Mouse (Mus musculus): Measurements from ENCODE around the gene Lypd5.

Gene Lypd5

DNA sequence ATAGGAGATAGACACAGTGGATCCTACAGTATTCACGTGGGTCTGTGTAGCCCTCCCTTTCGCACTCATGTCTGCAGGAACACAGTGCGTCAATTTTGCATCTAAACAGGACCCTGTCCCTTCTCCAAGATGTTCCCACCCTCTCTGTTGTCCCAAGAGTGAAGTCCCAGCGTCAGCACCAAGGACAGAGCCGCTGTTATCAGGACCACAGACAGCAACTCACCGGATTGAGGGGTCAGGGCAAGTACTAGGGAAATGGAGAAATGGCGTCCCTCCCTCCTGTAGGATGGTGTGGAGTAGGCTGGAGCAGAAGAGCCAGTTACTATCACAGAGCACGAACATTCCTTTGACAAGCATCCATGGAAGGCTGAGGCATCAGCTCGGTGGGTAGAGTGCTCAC is 10.3 kb downstream of the Lypd5 start:
- in situ Hi-C loops (cut with MboI, MseI), result loop anchor here (5.0 kb wide), 1 partner anchor 392 kb away; no protein-coding TSS in a partner anchor

DNA sequence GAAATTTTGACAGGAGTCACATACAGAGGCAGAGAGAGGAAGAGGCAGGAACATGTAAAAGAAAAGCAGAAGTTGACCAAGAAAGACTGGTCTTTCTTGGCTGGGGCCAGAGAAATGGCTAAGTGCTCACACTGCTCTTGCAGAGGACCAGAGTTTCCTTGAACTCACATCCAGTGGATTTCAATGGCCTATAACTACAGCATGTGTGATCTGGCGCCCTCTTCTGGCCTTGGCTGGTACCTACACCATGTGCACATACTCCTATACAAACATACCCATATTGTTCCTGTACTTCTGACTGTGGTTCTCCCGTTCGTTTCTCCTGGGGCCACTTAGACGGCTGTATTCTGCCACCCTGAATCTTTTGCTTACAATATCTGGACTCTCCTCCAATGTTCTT is 12.0 kb downstream of the Lypd5 start:
- in situ Hi-C loops (cut with MboI, MseI), result no loop called here

DNA sequence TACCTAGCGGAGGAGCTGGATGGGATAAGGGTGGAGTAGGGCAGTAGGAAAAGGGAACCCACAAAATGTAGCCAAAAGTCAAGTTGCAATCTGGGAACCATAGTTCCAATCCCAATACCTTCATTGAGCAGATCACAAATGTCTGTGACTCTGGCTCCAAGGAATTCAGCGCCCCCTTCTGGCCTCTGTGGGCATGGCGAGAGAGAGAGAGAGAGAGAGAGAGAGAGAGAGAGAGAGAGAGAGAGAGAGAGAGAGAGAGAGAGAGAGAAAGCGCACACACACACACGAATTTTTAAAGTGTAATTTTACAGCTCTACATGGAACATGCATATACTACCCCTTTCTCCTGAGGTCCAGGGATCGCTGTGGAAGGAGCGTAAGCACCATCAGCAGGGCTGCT is 14.2 kb downstream of the Lypd5 start:
- in situ Hi-C loops (cut with MboI, MseI), result no loop called here

DNA sequence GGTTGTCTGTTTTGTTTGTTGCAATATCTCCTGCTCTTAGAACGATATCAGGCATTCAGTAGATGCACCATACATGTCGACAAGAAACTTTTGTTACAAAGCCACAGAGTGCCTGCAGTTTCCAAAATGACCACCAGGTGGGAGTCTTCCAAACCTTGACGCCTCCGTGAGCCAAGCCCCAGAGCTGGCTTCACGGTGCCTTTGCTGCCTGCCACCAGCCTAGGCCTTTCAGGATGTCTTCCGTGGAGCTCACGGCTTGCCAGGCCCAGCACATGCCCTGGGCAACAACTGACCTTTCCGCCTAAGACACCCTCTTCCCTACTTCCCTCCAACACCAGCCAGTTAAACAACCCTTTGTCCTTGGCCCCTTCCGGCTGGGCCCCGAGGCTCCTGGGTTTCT is 15.8 kb downstream of the Lypd5 start:
- in situ Hi-C loops (cut with MboI, MseI), result no loop called here

DNA sequence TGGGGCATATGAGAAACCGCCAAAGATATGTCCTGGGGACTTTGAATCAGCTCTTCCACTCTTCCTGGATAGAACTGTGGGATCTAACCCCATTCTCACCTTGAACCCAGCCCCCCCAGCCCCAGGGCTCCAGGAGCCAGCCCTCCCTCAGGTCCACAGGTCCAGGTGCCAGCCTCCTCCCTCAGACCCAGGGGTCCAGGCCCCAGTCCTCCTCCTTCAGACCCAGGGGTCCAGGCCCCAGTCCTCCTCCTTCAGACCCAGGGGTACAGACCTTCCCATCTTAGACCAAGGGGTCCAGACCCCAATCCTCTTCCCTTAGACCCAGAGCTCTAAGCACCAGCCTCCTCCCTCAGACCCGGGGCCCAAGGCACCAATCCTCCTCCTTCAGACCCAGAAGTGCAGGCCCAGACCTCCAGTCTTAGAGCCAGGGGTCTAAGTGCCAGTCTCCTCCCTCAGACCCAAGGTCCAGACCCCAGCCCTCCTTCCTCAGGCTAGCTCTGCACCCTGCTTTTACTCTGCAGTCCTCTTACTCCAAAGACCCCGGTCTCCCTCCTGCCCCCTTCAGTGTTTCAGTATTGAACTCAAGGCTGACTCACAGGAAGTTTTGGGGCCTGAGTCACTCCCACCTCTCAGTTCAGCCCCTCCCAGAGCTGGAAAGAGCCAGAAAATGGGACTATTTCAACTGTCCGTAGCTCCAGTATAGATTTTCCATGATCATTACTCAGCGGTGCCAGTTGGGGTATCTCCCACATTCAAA is 16.4 kb downstream of the Lypd5 start:
- in situ Hi-C loops (cut with MboI, MseI), result no loop called here

DNA sequence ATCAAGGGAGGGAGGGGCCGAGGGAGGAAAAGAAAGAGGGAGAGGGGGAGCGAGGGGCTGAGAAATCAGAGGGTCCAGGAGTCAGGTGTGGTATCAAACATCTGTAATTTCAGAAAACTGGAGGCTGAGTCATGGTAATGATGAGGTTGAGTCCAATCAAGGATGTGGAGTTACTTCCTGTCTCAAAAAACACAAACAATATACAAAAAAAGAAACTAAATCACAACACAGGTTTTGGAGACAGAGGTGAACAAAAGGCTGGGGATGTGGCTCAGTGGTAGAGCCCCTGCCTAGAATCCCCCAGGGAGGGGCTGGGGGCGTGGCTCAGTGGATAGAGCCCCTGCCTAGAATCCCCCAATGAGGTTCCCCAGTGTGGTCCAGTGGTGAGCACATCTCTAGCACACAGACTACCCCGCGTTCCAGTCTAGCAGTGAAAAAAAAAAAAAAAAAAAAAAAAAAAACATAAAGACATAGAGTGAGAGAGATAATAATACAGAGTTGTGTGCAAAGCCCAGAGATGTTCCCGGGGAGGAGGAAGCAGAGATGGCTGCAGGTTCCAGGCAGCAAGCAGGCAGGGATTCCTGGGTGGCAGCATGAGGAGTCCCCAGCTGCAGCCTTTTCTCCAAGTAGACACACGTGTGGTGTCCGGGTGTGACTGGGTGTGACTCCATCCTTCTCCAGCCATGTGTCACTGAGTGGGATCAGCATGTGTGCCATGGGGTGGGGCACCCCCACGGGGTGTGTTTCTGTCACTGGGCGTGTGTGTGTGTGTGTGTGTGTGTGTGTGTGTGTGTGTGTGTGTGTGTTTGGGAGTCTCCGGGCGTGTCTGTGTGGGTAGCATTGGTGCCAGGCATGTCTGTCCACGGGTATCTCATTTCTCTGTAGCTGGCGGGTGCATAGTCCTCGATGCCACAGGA is 18.0 kb downstream of the Lypd5 start:
- in situ Hi-C loops (cut with MboI, MseI), result no loop called here

DNA sequence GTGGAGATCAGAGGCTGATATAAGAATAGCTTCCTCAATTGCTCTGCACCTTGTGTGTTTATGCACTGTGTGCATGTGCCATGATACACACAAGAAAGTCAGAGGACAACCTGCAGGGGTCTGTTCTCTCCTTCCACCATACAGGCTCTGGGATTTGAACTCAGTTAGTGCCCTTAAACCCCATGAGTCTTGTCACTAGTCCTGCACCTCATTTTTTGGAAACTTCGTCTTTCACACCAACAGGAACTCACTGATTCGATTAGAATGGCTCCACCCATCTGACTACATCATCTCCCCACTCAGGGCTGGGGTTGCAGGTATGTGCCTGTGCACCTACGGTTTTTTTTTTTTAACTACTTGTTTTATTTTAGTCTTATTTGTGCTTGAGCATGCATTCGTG is 19.2 kb downstream of the Lypd5 start:
- in situ Hi-C loops (cut with MboI, MseI), result no loop called here

DNA sequence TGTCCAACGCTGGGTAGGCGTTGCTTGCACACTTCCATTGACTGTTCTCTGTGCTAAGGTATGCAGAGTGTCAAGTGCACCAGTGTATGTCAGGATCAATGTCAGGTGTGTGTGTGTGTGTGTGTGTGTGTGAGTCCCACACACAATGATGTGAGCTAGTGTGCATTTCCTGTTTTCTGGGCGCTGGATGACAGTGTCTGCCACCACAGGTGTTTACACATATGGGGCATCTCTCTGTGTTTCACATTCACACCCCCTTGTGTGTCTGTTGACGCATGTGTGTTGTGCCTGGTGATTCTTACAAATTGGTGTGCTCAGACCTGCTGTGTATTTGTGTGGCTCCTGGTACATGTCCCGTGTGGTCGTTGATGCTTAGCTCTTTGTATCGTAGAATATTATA is 19.9 kb downstream of the Lypd5 start:
- in situ Hi-C loops (cut with MboI, MseI), result no loop called here

DNA sequence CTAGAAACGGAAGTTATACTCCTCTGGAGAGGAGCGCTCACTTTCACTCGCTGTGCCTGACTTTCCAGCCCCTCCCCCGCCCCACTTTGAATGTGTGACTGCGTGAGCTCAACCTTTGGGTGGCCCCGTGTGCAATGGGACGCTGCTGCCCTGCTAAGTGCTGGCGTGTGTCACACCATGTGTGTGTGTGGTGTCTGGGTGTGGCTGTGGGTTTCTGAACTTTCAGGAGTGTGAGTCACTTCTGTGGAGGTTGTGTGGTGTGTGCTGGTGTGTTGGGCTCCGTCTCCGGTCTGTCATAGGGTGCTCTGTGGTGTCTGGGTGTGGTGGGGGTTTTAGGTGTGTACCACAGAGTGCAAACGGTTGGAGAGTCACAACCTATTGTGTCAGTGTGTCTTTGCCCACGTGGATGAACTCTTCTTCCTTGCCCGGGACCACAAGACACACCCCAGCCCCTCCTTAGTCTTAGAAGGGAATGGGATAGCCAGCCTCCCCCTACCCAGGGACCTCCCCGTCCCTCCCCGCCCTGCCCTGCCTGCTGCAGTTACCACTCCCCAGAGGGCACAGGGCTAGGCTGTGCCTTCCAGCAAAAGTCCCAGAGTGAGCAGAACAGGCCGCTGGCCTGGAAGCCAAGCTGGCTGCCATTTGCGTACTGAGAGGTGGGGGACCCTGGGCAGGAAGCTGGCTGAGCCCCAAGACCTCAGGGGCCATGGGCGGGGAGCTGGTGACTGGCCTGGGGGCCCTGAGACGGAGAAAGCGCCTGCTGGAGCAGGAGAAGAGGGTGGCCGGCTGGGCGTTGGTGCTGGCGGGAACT is 20.9 kb downstream of the Lypd5 start, which contains the start of gene Kcnn4:
Gene Kcnn4, plus strand, starts transcription at position 533 of the 811 bp plus-strand sequence.
- in situ Hi-C loops (cut with MboI, MseI), result loop anchor here (10.0 kb wide), 1 partner anchor 1315 kb away; the partner anchor contains the start of genes B9d2 and Tgfb1

DNA sequence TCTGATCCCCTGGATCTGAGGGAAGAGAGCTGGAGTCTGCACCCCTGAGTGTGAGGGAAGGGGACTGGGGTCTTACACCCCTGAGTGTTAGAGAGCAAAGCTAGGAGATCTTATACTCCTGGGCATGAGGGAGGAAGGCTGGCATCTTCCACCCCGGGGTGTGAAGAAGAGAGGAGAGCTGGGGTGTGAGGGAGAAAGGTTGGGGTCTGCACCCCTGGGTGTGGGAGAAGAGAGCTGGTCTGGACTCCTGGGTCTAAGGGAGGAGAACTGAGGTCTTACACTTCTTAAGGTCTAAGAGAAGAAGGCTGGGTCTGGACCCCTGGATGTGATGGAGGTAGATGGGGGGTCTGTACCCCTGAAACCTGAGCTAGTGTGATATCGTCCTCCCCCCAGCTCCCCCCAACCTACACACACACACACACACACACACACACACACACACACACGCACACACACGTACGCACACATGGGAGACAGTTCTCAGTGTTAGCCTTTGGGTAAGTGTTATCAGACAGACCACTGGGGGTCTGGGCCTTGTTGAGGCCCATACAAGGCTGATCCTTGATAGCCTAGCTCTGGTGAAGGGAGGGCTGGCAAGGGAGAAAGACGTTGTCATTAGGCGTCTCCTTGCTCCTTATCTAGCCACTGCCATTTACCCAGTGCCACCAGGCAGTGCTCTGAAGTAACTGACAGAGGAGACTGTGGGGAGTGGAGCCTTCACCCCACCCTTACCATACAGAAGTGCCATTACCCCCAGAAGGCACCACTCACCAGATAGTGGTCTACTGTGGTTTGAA is 22.2 kb downstream of the Lypd5 start:
- in situ Hi-C loops (cut with MboI, MseI), result loop anchor here (10.0 kb wide), 1 partner anchor 1314 kb away; the partner anchor contains the start of genes B9d2 and Tgfb1

DNA sequence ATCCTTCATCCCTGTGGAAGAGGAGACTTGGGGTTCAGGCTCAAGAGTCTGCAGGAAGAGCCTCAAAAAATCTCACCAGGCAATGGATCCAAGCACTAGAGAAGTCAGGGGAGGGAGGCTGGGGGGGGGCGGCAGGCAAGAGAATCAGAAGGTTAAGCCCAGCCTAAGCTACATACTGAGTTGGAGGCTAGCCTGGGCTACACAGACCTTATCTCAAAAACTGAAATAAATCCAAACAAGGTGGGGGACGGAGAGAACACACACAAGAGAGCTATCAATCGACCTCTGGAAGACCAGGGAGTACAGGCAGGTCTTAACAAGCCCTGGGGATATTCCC is 22.8 kb downstream of the Lypd5 start:
- in situ Hi-C loops (cut with MboI, MseI), result loop anchor here (10.0 kb wide), 1 partner anchor 1313 kb away; the partner anchor contains the start of genes B9d2 and Tgfb1

DNA sequence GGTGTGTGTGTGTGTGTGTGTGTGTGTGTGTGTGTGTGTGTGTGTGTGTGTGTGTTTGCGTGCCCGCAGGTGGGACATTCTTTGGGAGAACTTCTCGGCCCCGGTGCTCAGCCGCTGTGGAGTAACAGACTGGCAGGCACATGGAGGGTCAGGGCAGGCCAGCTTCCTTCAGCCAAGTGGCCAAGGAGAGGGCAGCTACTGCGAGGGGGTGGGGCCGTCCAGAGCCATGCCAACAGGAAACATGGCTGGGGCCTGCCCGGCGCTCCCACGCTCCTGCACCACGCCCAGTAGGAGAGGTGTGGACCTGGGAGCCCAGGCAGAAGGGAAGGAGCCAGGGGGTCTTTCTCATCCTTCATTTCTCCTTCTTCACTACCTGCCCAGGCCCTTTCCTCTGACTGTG is 23.3 kb downstream of the Lypd5 start:
- in situ Hi-C loops (cut with MboI, MseI), result loop anchor here (10.0 kb wide), 1 partner anchor 1313 kb away; the partner anchor contains the start of genes B9d2 and Tgfb1

DNA sequence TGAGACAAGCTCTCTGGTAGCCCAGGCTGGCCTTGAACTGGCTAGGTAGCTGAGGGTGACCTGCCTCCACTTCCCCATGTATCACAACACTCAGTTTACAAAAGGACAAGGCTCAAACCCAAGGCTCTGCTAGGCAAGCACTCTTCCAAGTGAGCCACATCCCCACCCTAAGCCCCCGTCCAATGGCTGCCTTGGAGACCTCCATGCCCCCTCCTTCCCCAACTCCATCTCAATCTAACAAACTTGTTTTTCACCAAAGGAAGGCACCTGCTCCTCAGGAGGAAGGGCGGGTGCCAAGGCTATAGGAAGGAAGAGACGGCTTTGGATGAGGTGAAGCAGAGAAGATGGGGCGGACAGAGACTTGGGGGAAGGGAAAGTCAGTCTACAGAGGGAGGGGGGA is 23.8 kb downstream of the Lypd5 start:
- in situ Hi-C loops (cut with MboI, MseI), result loop anchor here (10.0 kb wide), 1 partner anchor 1312 kb away; the partner anchor contains the start of genes B9d2 and Tgfb1

DNA sequence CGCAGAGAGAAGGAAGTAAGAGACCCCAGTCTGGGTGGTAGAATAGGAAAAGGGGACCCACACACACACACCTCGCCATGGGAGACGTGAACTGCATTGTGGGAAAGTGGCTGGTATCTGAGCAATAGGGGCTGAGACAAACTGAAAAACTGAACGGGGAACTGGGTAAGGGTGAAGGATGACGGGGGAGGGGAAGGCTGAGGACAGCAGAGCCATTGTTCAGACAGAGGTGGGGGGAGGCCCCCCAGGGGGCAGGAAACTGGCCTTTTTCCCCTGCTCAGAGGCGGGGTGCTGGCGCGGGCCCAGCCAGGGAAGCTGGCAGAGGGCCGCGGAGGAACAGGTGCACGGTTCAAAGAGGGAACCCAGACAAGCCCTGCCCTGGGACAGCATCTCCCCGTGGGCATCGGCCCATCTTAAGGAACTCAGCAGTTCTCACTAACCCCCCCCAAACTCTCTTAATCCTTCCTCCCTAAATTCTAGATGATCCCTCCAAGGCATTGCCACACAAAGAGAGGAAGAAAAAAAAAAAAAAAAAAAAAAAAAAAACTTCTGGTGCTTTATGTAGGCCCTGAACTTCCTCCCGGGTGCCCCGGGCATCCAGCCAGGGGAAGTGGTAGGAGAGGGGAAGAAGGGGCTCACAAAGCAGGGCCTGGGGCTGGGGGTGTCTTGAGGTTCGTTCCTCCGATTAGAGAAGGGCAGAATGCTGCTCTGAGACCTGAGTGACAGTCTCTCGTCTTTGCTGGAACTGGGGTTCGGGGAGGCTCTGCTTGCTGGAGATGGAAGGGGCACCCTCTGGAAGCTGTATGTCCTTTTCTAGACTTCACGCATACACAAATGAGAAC is 24.8 kb downstream of the Lypd5 start:
- in situ Hi-C loops (cut with MboI, MseI), result loop anchor here (10.0 kb wide), 1 partner anchor 1311 kb away; the partner anchor contains the start of genes B9d2 and Tgfb1

DNA sequence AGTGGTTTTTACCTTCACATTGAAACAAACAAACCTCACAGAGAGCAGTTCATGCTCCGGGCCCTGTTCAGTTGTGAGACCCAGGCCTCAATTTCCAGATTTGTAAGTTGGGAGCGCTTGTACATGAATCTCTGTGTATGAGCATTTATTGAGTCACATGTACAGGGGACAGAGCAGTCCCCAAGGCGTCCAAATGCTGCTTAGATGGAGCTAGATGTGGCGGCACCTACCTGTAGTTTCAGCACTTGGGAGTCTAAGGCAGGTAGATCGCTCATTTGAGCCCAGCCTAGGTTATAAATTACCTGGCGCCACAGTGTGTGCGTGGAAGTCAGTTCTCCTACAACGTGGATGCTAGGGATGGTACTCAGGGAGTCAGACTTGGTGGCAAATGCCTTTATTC is 27.5 kb downstream of the Lypd5 start:
- in situ Hi-C loops (cut with MboI, MseI), result loop anchor here (10.0 kb wide), 1 partner anchor 1308 kb away; the partner anchor contains the start of genes B9d2 and Tgfb1

DNA sequence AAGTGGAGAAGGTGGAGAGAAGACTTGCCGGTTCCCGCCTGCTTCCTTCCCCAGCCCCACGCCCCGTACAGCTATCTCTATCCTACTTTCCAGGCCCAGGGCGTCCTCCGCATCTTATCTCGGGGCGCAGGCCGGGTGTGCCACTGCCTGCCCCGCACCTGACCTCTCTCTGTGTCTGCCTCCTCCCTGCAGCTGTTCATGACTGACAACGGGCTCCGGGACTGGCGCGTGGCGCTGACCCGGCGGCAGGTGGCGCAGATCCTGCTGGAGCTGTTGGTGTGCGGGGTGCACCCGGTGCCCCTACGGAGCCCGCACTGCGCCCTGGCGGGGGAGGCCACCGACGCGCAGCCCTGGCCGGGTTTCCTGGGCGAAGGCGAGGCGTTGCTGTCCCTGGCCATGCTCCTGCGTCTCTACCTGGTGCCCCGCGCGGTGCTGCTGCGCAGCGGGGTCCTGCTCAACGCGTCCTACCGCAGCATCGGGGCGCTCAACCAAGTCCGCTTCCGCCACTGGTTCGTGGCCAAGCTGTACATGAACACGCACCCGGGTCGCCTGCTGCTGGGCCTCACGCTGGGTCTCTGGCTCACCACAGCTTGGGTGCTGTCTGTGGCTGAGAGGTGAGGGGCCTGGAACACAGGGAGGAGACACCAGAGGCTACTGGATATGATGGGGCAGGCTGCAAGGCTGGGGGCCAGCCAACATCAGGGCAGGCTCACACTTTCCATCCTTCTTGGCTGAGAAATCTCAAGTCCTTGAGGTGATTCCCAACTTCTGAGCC is 28.3 kb downstream of the Lypd5 start:
- in situ Hi-C loops (cut with MboI, MseI), result loop anchor here (10.0 kb wide), 1 partner anchor 1308 kb away; the partner anchor contains the start of genes B9d2 and Tgfb1

DNA sequence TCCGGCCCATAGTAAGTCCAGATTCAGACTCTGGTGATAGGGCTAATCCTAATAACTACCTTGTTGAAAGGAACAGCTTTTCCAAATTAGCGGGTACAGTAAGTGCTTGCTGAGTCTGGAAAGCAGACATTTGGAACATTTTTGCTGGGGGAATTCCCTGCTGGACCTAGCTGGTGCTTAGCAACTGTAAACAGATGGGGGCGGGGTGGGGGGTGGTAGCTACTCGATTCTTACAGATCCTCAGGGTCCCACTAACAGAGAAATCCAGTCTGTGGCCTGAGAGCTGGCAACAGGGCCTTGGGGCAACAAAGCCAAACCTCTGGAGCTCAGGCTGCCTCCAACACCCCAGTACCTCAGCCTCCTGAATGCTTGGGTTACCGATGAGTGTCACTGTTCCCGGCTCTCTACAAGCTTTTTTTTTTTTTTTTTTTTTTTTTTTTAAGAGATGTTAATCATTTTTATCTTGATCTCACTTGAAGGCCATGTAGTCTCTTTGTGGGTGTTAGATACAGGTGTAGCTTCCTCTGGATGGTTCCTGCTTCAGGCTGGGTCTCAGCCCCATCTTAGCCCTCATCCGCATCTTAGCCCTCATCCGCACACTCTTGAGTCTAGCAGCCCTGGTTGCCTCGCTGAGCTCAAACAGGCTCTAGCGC is 29.2 kb downstream of the Lypd5 start:
- in situ Hi-C loops (cut with MboI, MseI), result loop anchor here (10.0 kb wide), 1 partner anchor 1307 kb away; the partner anchor contains the start of genes B9d2 and Tgfb1

DNA sequence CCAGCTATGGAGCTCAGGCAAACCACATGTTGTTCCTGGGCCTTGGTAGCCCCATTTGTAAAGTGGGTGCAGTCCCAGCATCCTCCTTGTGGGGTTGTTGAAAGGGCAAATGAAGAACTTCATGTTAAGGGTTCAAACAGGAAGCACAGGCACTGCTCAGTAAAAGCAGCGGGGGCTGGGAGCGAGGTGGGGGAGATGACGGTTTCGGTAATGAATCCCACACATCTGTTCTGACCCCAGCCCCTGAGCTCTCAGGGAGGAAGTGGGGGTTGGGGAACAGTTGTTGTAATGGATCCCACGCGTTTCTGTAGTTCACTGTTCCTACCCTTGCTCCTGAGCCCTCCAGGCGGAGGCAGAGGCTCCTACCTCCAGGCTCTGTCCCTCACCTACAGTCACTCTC is 30.9 kb downstream of the Lypd5 start:
- in situ Hi-C loops (cut with MboI, MseI), result loop anchor here (10.0 kb wide), 3 partner anchors 695 to 1305 kb away; partner anchors contain the start of genes B9d2, Grik5, Tgfb1 and Zfp574

All from T-helper 1 cell (primary cell).